Mouse (Mus musculus): ENCODE results near the gene Dyrk1b. TPM values are rescaled to one million over a fixed set of nuclear protein-coding genes. Genes with fewer than 3 reads are reported as not detected.
"Not testable (repeated sequence)": the region's sequence is repeated elsewhere in the genome, so short reads cannot be mapped to it uniquely, and the experiment has no call there.

Gene Dyrk1b
- total RNA-seq (2021) (10 to 100 TPM; 25.5 to 33.4 TPM), polyA plus RNA-seq (2012; rRNA removed) (104 and 107 TPM in 2 replicates)
- long read RNA-seq, transcript Dyrk1b-201 (11 exons, 2,534 nt): major isoform, 6 of 15 reads
- long read RNA-seq, partial matches to known transcripts: 2 of 15 reads
- long read RNA-seq, other reads (novel, unspliced or antisense): 3 of 15 reads

GRCm38 (mm10) chr7:28179228-28179627, at the start of gene Dyrk1b:
Gene Dyrk1b, plus strand, starts transcription at chr7:28179469.
- peak; percentile 99 for DNase-seq

- peak; percentile 19 for DNase-seq
These were observed 41.7 kb upstream of the Dyrk1b start for GRCm38 (mm10) chr7:28137613-28138012.

- peak; percentile 66 for DNase-seq
These were observed 31.0 kb upstream of the Dyrk1b start for GRCm38 (mm10) chr7:28148263-28148662.

GRCm38 (mm10) chr7:28149841-28150240, 29.4 kb upstream of the Dyrk1b start:
- no peak for DNase-seq

- DNase-seq: peak; percentile 41
These were observed 27.6 kb upstream of the Dyrk1b start for GRCm38 (mm10) chr7:28151584-28152221.

- not testable (repeated sequence) for DNase-seq
These were observed 25.7 kb upstream of the Dyrk1b start for GRCm38 (mm10) chr7:28153595-28153994.

GRCm38 (mm10) chr7:28159292-28159691, 20.0 kb upstream of the Dyrk1b start:
- no peak for DNase-seq

- no peak for DNase-seq
These were observed 19.4 kb upstream of the Dyrk1b start for GRCm38 (mm10) chr7:28159893-28160292.

GRCm38 (mm10) chr7:28161163-28161749, 18.0 kb upstream of the Dyrk1b start:
- no peak for DNase-seq

- DNase-seq: no peak
These were observed 13.9 kb upstream of the Dyrk1b start for GRCm38 (mm10) chr7:28165406-28165805.

GRCm38 (mm10) chr7:28168320-28169115, 10.8 kb upstream of the Dyrk1b start:
- DNase-seq: peak; percentile 85

GRCm38 (mm10) chr7:28169489-28170422, 9.5 kb upstream of the Dyrk1b start, which contains the start of gene Fbl:
Gene Fbl, plus strand, starts transcription at chr7:28169710.
- peak; percentile 93 for DNase-seq

- no peak for DNase-seq
These were observed 3.9 kb upstream of the Dyrk1b start for GRCm38 (mm10) chr7:28175358-28175757.

GRCm38 (mm10) chr7:28179741-28180377, 590 bp downstream of the Dyrk1b start:
- peak; percentile 97 for DNase-seq

- DNase-seq: no peak
These were observed 1.6 kb downstream of the Dyrk1b start for GRCm38 (mm10) chr7:28180890-28181289.

GRCm38 (mm10) chr7:28181376-28181775, 2.1 kb downstream of the Dyrk1b start:
- no peak for DNase-seq

GRCm38 (mm10) chr7:28182320-28182719, 3.1 kb downstream of the Dyrk1b start:
- DNase-seq: no peak

- DNase-seq: no peak
These were observed 6.6 kb downstream of the Dyrk1b start for GRCm38 (mm10) chr7:28185884-28186283.

GRCm38 (mm10) chr7:28186631-28187030, 7.4 kb downstream of the Dyrk1b start:
- no peak for DNase-seq

- DNase-seq: no peak
These were observed 12.2 kb downstream of the Dyrk1b start for GRCm38 (mm10) chr7:28191489-28191888.

GRCm38 (mm10) chr7:28191903-28192302, 12.6 kb downstream of the Dyrk1b start:
- DNase-seq: no peak
